Mouse (Mus musculus) neural tube, embryonic 12.5 days (tissue): ENCODE results near the gene Wwtr1. TPM values are rescaled to one million over a fixed set of nuclear protein-coding genes. Genes with fewer than 3 reads are reported as not detected.

ENCODE experiments used
- ATAC-seq: fragments of 200-750 bp; cut with Nextera tagmentation; 2 replicates; pipeline ENCODE4 v1.8.0; 2017; ENCODE audit warnings: low read depth, mild to moderate bottlenecking, moderate TSS enrichment, moderate library complexity; ENCODE audit not compliant: low FRiP score
- H3K27ac ChIP-seq: fragments of 300-500 bp; sonication (generic); 2 replicates; pipeline ENCODE4 v1.5.1; 2016
- H3K27me3 ChIP-seq: fragments of 300-500 bp; sonication (generic); replicated peaks from 2 replicates; pipeline ENCODE4 v1.6.1; 2016; ENCODE audit warnings: mild to moderate bottlenecking
- H3K36me3 ChIP-seq: fragments of 300-500 bp; sonication (generic); 2 replicates; pipeline ENCODE4 v1.6.1; 2016; ENCODE audit warnings: mild to moderate bottlenecking
- H3K4me1 ChIP-seq: fragments of 300-500 bp; sonication (generic); 2 replicates; pipeline ENCODE4 v1.6.1; 2016
- H3K4me2 ChIP-seq: fragments of 300-500 bp; sonication (generic); replicated peaks from 2 replicates; pipeline ENCODE4 v1.6.1; 2016; ENCODE audit warnings: mild to moderate bottlenecking
- H3K4me3 ChIP-seq: fragments of 300-500 bp; sonication (generic); 2 replicates; pipeline ENCODE4 v1.5.1; 2016
- H3K9ac ChIP-seq: fragments of 300-500 bp; sonication (generic); 2 replicates; pipeline ENCODE4 v1.6.1; 2016; ENCODE audit warnings: mild to moderate bottlenecking
- H3K9me3 ChIP-seq: fragments of 300-500 bp; sonication (generic); 2 replicates; pipeline ENCODE4 v1.6.1; 2016; ENCODE audit warnings: mild to moderate bottlenecking
- WGBS: fragments of 180-500 bp; shearing (Covaris S2); methylation state at CpG from one replicate; pipeline ENCODE4 v1.1.7; 2016; 5-methylcytosine and 5-hydroxymethylcytosine counted together
- polyA plus RNA-seq: library from polyadenylated mRNA; unstranded; fragments of >200 nt; fragmentation: Nextera tagmentation; extraction: Ambion mirVana; gene quantifications from 2 replicates; pipeline ENCODE4 v1.2.1, GENCODE M21; 2016

Wwtr1 gene
- polyA plus RNA-seq, 1 experiment from 2014 or later, result 11.0 TPM

GRCm38 (mm10) chr3:57580426-57581195 lies 4.9 kb upstream of the Wwtr1 start:
- no peaks in the 10 kb centered on the region for H3K36me3 ChIP-seq
- no peaks in the 10 kb centered on the region for H3K4me1 ChIP-seq
- no peak overlapping the region for H3K4me3 ChIP-seq
- H3K9ac ChIP-seq, result no peak overlapping the region
- no peak overlapping the region for H3K4me2 ChIP-seq
- no peak for ATAC-seq
- 93% methylated on average over 10 of the region's 10 CpGs for WGBS
- no peaks in the 10 kb centered on the region for H3K27me3 ChIP-seq
- no peak overlapping the region for H3K27ac ChIP-seq
- no peaks in the 10 kb centered on the region for H3K9me3 ChIP-seq

GRCm38 (mm10) chr3:57576056-57576824 lies 530 bp upstream of the Wwtr1 start:
- no peak overlapping the region for H3K27ac ChIP-seq

GRCm38 (mm10) chr3:57574885-57575659 lies 638 bp downstream of the Wwtr1 start:
- H3K9me3 ChIP-seq, result no peaks in the 10 kb centered on the region
- H3K4me2 ChIP-seq, result peak overlapping the region; percentile 91
- H3K4me3 ChIP-seq, result peak overlapping the region; percentile 78
- peak overlapping the region; percentile 82 for H3K9ac ChIP-seq
- WGBS, result under 1% methylated on average over 59 of the region's 59 CpGs
- peak; percentile 70 for ATAC-seq
- H3K36me3 ChIP-seq, result peaks cover 3% of the 10 kb centered on the region; the same call in 1 of the 2 replicates
- peaks cover 12% of the 10 kb centered on the region for H3K4me1 ChIP-seq
- peak overlapping the region; percentile 39 for H3K27ac ChIP-seq
- H3K27me3 ChIP-seq, result no peaks in the 10 kb centered on the region

More at GRCm38 (mm10) chr3:57576056-57576824, 530 bp upstream of the Wwtr1 start:
- Histone ChIP-seq H3K27me3 (no peaks in the 10 kb centered on the region), H3K36me3 (no peaks in the 10 kb centered on the region), H3K9me3 (no peaks in the 10 kb centered on the region), H3K4me2 (peak overlapping the region; percentile 91), H3K4me3 (peak overlapping the region; percentile 78), H3K9ac (peak overlapping the region; percentile 82), H3K4me1 (peaks cover 12% of the 10 kb centered on the region)
- WGBS, result under 1% methylated on average over 35 of the region's 35 CpGs
- peak; percentile 64 for ATAC-seq

GRCm38 (mm10) chr3:57573898-57574570 lies 1.7 kb downstream of the Wwtr1 start:
- H3K9ac ChIP-seq, result peak overlapping the region; percentile 82; the same call in 1 of the 2 replicates
- H3K4me1 ChIP-seq, result peaks cover 12% of the 10 kb centered on the region
- no peaks in the 10 kb centered on the region for H3K9me3 ChIP-seq
- H3K27me3 ChIP-seq, result no peaks in the 10 kb centered on the region
- H3K36me3 ChIP-seq, result peaks cover 3% of the 10 kb centered on the region; the same call in 1 of the 2 replicates
- peak overlapping the region; percentile 78 for H3K4me3 ChIP-seq
- no peak overlapping the region for H3K27ac ChIP-seq
- H3K4me2 ChIP-seq, result peak overlapping the region; percentile 91
- no peak for ATAC-seq
- WGBS, result 52% methylated on average over 14 of the region's 14 CpGs

- Histone ChIP-seq H3K36me3 (peaks cover 3% of the 10 kb centered on the region; the same call in 1 of the 2 replicates), H3K9me3 (no peaks in the 10 kb centered on the region), H3K4me3 (no peak overlapping the region), H3K4me2 (peak overlapping the region; percentile 16; the same call in 1 of the 2 replicates), H3K27ac (no peak overlapping the region), H3K9ac (no peak overlapping the region), H3K27me3 (no peaks in the 10 kb centered on the region), H3K4me1 (peaks cover 12% of the 10 kb centered on the region)
- 85% methylated on average over 6 of the region's 6 CpGs for WGBS
- no peak for ATAC-seq
Measured at GRCm38 (mm10) chr3:57572331-57572975, 3.3 kb downstream of the Wwtr1 start.

- Histone ChIP-seq H3K27me3 (no peaks in the 10 kb centered on the region), H3K9me3 (no peaks in the 10 kb centered on the region), H3K36me3 (peaks cover 3% of the 10 kb centered on the region; the same call in 1 of the 2 replicates), H3K4me1 (no peaks in the 10 kb centered on the region), H3K4me3 (no peak overlapping the region), H3K4me2 (no peak overlapping the region), H3K9ac (no peak overlapping the region), H3K27ac (no peak overlapping the region)
- WGBS, result 87% methylated on average over 5 of the region's 5 CpGs
- no peak for ATAC-seq
Measured at GRCm38 (mm10) chr3:57566655-57567054, 9.1 kb downstream of the Wwtr1 start.

- WGBS, result 89% methylated on average over 5 of the region's 5 CpGs
- H3K4me1 ChIP-seq, result no peaks in the 10 kb centered on the region
- H3K9me3 ChIP-seq, result no peaks in the 10 kb centered on the region
- no peak overlapping the region for H3K9ac ChIP-seq
- H3K4me3 ChIP-seq, result no peak overlapping the region
- H3K36me3 ChIP-seq, result 0 out of 2 replicates have a peak, but pooled peaks cover 4% of the 10 kb centered on the region
- ATAC-seq, result no peak
- H3K27me3 ChIP-seq, result no peaks in the 10 kb centered on the region
- H3K4me2 ChIP-seq, result no peak overlapping the region
- H3K27ac ChIP-seq, result no peak overlapping the region
Measured at GRCm38 (mm10) chr3:57563627-57564026, 12.1 kb downstream of the Wwtr1 start.

GRCm38 (mm10) chr3:57562996-57563506 lies 12.7 kb downstream of the Wwtr1 start:
- Histone ChIP-seq H3K27ac (no peak overlapping the region), H3K4me2 (no peak overlapping the region), H3K27me3 (no peaks in the 10 kb centered on the region), H3K9me3 (no peaks in the 10 kb centered on the region), H3K36me3 (0 out of 2 replicates have a peak, but pooled peaks cover 4% of the 10 kb centered on the region), H3K4me3 (no peak overlapping the region), H3K9ac (no peak overlapping the region), H3K4me1 (no peaks in the 10 kb centered on the region)
- 61% methylated on average over 6 of the region's 6 CpGs for WGBS
- no peak; the same call in 1 of the 2 replicates for ATAC-seq

- no peaks in the 10 kb centered on the region for H3K27me3 ChIP-seq
- no peaks in the 10 kb centered on the region for H3K9me3 ChIP-seq
- no peak overlapping the region for H3K4me3 ChIP-seq
- ATAC-seq, result no peak
- no peak overlapping the region for H3K9ac ChIP-seq
- H3K4me1 ChIP-seq, result no peaks in the 10 kb centered on the region
- 0 out of 2 replicates have a peak, but pooled peaks cover 4% of the 10 kb centered on the region for H3K36me3 ChIP-seq
- 94% methylated on average over 6 of the region's 6 CpGs for WGBS
- no peak overlapping the region for H3K27ac ChIP-seq
- H3K4me2 ChIP-seq, result no peak overlapping the region
Measured at GRCm38 (mm10) chr3:57558761-57559160, 16.9 kb downstream of the Wwtr1 start.

- no peak overlapping the region for H3K4me3 ChIP-seq
- no peaks in the 10 kb centered on the region for H3K27me3 ChIP-seq
- H3K4me2 ChIP-seq, result no peak overlapping the region
- H3K27ac ChIP-seq, result no peak overlapping the region
- 0 out of 2 replicates have a peak, but pooled peaks cover 4% of the 10 kb centered on the region for H3K36me3 ChIP-seq
- ATAC-seq, result no peak
- no peak overlapping the region for H3K9ac ChIP-seq
- no peaks in the 10 kb centered on the region for H3K4me1 ChIP-seq
- no peaks in the 10 kb centered on the region for H3K9me3 ChIP-seq
- WGBS, result 100% methylated on average over 4 of the region's 4 CpGs
Measured at GRCm38 (mm10) chr3:57557408-57557807, 18.3 kb downstream of the Wwtr1 start.

- H3K27ac ChIP-seq, result no peak overlapping the region
- ATAC-seq, result no peak
- no peaks in the 10 kb centered on the region for H3K9me3 ChIP-seq
- no peak overlapping the region for H3K4me2 ChIP-seq
- H3K36me3 ChIP-seq, result 0 out of 2 replicates have a peak, but pooled peaks cover 3% of the 10 kb centered on the region
- WGBS, result 64% methylated on average over 3 of the region's 3 CpGs
- H3K9ac ChIP-seq, result no peak overlapping the region
- H3K4me1 ChIP-seq, result no peaks in the 10 kb centered on the region
- H3K27me3 ChIP-seq, result no peaks in the 10 kb centered on the region
- H3K4me3 ChIP-seq, result no peak overlapping the region
Measured at GRCm38 (mm10) chr3:57555560-57555959, 20.1 kb downstream of the Wwtr1 start.
